Mouse (Mus musculus) lung, adult 18-20 months (tissue): ENCODE measurements around the gene Umad1.

Source experiments
- DNase-seq, 2 experiments: peaks; one replicate each; pipeline ENCODE4 v3.0.0; 2022; ENCODE audit warnings: mixed read lengths in 2 of 2

The Umad1 gene

DNA sequence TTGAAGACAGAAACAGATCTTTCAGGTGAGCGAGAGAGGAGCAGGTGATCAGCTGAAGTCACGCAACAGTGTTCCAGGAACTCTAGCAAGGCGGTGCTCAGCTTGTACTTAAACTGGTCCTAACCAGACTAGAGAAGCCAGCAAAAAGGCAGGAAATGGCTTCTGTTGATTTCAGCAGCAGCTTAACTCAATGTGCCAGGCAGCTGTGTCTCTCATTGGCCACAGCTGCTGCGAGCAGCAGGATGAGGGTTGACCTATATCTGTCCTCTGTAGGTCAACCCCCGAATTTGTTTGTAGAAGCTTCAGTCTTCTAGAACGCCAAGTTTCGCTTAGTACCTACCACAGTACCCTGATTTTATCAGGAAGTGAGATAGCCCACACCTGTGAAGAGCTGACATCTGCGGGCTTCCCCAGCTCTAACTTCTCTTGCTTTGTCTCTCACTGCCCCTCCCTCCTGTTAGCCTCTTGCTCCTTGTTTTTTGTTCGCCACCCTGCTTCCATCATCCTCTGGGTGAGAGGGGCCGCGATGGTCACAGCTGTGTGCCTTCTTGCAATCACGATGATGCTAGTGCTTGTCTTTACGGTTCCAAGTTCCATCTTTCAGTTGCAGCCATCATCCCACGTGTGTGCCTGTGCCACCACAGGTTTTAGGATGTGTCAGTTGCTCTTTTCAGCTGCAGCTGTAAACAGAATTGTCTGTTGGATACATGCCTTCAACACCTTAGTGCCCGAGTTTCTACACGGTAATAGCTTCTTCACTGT is 226.5 kb downstream of the Umad1 start:
- DNase-seq, result peak in 1 of 2 experiments; percentile 21

DNA sequence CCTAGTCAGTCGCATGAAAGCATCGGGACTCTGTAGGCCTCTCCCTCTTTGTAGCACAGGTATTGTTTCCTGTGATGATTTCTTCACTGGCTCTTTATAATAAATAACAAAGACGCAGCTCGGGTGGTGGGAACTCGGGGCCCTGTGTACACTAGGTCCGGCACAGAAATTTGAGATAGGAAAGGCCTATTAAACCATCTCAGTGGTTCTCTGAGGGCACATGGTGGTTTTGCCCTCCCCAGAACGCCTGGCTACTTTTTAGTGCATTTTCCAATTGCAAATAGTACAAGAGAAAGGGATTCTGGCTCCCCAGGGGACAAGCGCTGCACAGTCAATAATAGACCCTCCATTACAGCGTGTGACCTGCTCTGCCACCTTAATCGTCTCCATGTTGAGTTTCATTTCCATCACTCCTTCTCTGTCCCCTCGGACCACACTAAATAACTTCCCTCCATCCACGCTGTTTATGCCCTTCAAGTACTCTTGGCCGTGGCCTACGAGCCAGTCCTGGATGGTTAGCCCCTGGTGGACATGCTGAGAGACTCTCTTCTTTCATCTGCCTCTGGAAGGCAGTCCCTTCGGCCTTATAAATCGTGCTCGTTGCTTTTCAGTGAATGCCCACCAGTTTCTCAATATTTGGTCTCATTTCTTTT is 227.4 kb downstream of the Umad1 start:
- DNase-seq, result no peak

DNA sequence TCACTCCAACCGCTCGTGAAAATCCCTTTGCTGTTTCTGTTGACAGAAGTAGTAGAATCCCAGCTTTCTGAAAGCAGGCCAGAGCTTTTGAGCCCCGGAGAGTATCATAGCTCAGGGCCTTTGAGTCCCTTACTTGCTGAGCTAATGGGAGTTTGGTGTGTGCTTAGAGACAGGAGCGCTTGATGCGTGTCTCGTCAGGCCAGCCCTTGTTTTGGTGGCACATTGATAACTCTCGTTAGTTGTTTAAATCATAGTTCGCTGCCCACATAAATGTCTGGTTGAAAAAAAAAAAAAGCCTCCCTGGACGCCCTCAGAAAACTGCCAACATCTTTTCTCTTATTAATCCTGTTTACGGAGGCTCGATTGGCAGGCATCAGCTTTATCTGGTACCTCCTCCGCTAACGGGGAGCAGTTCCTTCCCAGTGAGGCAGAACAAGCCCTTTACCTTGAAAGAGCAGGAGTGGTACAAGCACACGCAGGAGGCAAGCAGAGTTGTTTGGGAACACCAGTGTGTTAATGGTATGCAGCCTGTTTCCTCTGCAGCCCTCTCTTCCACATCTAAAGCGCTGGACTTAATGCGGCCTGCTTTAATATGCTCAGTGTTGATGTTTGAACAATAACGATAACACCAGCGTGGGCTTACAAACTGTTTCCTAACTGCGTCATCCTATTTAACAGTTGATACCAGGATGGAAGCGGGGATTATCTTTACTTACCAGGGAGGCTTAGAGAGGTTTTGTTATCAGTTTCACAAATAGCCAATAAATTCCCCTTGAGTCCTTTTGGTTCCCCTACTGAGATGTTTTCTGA is 228.2 kb downstream of the Umad1 start:
- no peak for DNase-seq

DNA sequence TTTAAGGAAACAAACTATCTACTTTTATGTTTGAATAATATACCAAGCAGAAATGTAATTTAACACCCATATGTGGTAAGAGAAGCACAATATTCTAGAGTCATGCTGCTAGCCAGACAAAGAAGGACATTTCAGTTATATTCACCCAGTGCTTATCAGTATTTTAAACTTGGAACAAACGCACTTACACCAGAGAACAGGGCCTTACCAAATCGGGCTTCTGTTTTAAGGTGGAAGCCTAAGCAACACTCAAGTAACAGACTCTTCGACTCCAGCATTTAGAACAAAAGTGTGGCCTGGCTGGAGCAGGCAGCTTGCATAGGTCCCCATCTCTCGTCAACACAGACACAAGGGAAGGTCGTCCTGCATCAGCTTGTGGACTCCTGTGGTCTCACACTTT is 229.2 kb downstream of the Umad1 start:
- DNase-seq, result no peak

DNA sequence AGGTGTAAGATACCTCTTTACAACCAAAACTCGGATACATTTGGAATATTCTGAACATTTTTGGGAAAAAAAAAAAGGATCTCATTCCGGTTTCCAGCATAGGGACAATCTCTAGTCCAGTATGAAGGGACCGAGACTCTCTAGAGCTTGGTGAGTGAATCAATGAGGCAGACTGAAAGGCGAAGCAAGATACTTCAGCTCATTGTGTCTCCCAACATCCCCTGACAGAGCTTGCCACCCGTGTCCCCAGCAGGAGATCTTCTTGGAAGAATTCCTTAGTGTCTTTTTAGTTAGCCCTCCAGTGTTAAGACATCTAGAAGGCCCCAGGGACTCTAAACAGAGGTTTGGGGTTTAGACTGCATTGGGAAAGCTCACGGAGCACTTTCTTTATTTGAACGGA is 230.2 kb downstream of the Umad1 start:
- DNase-seq, result no peak

DNA sequence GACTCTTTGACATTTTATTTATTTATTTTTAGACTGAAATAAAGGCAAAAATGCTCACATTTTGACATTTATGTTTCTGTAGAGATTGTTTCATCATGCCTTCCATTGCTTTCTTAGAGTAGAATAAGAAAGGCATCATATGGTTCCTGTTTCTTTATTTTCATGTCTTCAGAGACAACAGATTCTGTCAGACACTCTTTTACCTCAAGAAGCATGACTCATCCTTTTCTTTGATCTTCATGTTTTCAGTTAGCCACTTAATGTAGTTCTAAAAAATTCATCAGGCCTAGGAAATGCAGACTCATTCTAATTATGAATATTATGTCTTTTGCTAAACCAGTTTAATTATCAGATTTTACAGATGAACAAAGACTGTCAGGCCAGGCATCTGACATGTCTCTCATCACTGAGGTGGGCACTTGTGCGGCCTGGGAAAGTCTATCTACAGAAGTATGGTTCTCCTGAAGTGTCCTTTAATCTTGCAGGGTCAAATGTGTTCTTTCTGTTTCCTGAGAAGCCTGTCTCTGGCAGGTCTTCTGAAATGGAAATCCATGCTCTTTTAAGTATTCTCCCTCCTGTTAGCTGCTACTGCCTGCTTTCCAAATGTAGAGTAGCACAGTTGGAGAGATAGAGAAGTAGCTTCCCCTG is 231.0 kb downstream of the Umad1 start:
- no peak for DNase-seq

DNA sequence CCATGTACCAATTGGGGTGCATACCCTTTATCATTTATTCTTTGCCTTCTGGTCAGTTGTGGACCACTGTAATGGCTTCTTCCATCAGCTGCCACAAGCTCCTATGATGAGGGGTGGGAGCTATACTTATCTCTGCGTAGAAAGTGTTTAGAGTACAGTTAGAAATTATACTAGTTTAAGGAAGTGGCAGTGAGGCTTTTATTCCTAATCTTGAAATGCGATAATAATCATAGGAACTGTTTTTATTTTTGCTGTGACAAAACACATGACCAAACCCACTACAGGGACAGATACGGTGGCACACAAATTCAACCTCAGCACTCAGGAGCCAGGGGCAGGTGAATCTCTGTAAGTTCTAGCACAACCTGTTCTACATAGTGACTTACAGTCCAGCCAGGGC is 233.2 kb downstream of the Umad1 start:
- no peak for DNase-seq

DNA sequence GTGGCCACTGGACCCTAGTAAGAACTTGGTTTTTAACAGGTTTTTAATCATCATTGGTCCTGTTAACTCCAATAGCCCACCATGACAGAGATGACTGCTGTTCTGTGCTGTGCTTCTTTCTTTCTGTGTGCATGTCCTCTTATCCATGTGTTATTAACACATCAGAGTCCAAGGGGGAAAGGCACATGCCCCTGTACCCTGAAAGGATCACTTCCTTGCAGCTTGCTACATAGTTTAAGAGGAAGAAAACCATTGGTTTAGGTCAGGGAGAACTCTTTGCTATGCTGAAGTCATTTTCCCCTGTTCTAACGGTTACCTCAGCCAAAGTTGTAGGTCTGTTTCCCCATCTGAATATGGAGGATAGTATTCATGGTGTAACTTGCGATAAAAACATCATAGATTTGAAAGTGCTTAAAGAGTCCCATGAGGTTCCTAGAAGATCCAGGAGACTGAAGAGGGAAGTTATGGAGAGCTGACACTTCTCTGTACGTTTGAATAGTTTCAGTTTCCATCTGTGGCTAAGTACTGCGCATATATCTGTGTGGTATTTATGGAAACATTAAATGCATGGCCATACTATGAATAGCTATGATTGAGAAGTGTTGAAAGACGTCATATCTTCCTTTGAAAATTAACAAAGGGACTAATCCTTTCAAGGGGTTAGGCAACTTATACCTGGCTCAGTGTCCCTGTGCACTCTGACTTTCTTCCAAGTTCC is 236.2 kb downstream of the Umad1 start:
- DNase-seq, result no peak

DNA sequence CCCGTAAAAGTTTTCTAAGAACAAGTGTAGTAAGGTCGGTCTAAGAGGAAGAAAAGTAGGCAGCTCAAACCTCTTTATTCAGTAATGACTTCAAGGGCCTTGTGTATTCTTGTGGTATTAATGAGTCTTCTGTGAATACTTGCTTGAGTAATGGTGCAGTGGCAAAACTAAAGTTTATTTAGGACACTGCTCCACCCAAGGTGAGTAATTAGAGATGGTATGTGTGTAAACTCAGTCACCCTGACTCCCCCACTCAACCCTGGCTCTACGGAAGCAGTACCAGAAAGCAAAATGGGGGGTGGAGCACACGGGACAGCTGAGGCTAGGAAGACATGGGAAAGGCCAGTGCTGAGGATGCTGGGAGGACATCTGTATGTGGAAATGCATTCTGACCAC is 236.7 kb downstream of the Umad1 start:
- peak in 1 of 2 experiments; percentile 48 for DNase-seq

DNA sequence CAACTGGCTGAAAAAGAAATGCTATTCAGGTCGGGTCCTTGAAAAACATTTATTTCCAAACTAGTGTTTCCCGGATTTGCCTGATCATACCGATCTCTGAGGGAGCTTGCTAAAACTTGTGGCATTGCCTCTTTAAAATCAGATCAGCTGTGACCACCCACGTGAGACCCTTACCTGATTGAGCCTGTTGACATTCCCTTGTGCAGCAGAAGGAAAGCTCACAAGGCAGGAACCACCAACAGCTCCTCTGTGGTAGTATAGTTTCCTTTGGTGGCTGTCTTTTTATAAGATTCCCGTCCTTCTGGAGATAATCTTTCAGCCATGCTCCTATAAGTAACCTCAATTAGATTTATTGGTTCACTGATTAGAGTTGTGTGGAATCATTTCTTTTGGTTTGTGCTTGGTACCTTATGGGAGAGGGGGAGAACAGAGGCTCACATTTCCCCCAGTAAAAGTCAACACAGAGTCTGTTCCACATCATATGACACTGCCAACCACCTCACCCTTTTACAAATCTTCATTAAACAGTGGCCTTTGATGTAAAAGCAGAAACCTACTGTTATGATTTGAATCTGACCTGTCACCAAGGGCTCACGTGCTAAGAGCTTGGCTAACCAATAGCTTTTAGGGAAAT is 238.3 kb downstream of the Umad1 start:
- DNase-seq, result no peak

DNA sequence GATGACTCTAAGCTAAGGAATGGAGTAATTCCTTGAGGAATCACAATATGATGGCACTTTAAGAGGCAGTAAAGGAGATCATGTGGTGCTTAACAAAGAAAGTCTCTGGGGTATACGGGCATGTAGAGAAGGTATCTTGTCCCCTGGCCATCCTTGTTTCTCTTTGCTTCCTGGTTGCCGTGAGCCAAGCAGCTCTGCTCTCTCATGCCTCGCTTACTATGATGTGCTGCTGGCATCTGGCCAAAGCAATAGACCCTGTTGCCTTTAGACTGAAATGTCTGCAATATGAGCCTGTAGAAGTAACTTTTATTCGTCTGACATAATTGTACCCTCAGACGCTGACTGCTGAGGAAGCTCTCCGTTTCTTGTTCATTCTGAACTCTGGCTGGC is 238.8 kb downstream of the Umad1 start:
- DNase-seq, result no peak

DNA sequence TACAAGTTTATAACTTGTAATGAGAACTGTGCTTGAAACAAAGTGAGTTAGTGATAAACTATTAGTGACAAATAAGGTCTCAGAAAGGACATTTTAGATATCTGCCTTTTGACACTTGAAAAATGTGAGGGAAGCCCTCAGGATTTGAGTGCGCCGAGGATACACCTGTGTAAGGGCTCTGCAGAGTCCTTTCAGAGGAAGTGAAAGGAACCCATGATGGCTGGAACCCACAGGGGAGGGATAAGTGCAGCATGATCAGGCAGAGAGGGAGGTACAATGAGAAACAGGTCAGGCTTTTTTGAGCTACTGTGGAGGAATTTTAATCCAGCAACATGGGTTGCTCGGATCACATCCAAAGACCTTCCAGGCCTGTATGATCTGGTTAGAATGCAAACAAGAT is 239.9 kb downstream of the Umad1 start:
- DNase-seq, result no peak

DNA sequence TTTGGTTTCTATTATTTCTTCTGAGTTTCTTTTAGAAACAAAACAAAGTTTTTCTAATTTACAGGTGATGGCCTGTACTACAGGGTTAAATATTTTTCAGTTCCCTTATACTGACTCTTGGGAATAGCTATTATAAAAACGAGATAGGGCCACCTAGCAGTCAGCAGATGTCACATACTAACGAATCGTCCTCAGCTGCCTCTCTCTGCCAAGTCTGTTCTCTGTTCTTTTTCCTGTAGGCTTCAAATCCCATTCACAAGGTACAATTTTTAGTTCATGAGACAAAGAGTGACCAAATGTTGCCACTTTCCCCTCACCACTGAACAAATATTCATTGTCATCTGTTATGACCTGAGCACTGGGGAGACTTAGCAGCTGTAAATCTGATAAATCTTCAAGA is 244.9 kb downstream of the Umad1 start:
- DNase-seq, result no peak

DNA sequence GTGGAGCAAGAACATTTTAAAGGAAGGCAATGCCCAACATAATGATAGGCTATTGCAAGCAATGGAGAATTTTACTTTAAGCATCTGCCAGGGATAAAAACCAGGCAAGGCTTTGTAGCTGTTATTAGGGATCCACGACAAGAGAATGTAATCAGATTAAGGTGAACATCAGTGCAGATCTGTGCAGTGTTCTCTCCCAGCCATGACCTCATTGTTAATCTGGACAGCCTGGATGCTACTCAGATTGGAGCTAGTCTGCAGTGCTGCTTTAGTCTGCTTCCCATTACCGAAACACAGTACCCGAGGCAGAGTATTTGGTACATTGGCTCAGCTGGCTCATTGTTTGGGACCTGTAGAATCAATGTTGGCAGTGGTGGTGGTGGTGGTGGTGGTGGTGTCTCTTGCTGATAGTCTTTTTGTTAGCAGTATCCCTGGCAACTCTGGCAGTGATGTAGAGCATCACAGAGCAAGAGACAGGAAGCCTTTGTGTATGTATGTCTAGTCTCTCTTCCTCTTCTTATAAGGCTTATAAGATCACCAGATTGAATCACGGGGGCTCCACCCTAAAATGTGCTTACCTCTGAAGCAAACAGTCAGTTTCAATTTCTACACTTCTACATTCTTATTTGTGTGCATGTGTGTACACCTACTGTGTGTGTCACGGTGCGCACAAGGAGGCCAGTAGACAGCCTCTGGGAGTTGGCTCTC is 245.6 kb downstream of the Umad1 start:
- peak; percentile 16 to 63 for DNase-seq

DNA sequence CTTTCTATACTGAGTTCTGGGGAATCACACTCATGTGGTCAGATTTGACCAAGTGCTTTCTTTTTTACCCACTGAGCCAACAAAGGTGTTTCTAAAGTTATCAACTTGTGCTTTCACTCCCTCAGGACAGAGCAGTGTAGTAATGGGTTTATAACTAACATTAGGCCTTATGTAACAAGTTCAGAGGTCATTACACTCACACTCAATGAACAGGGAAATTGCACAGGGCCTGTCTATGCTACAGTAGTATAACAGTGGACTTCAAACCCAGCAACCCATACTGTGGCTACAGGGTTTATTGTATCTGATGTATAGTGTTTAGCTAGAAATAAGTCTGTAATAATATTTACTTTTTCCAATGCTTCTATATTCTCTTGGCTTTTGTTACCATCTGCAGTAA is 247.5 kb downstream of the Umad1 start:
- no peak for DNase-seq
